Mouse (Mus musculus): ENCODE results near the gene 1700001O22Rik. TPM values are rescaled to one million over a fixed set of nuclear protein-coding genes. Genes with fewer than 3 reads are reported as not detected.

1700001O22Rik gene
- total RNA-seq, 4 experiments from 2014 or later: 0.24 to 1.2 (median 0.55) TPM

- DNase-seq (ENCODE audit: low spot score): no peak
Measured at GRCm38 (mm10) chr2:30816383-30816782, 12.9 kb upstream of the 1700001O22Rik start.

- no peak for DNase-seq (ENCODE audit: low spot score)
Measured at GRCm38 (mm10) chr2:30810573-30810972, 7.1 kb upstream of the 1700001O22Rik start.

- no peak for DNase-seq (ENCODE audit: low spot score)
Measured at GRCm38 (mm10) chr2:30809503-30809902, 6.0 kb upstream of the 1700001O22Rik start.

GRCm38 (mm10) chr2:30808296-30808655, 4.8 kb upstream of the 1700001O22Rik start:
- peak; percentile 44 for DNase-seq (ENCODE audit: low spot score)

- peak; percentile 99 for DNase-seq (ENCODE audit: low spot score)
Measured at GRCm38 (mm10) chr2:30807648-30808295, 4.3 kb upstream of the 1700001O22Rik start, which contains the start of gene Ntmt1. Gene Ntmt1, plus strand, starts transcription at chr2:30807826.

- no peak for DNase-seq (ENCODE audit: low spot score)
Measured at GRCm38 (mm10) chr2:30807147-30807647, 3.7 kb upstream of the 1700001O22Rik start.

GRCm38 (mm10) chr2:30805983-30806382, 2.5 kb upstream of the 1700001O22Rik start:
- DNase-seq (ENCODE audit: low spot score): no peak

GRCm38 (mm10) chr2:30801067-30801852, 2.2 kb downstream of the 1700001O22Rik start:
- DNase-seq (ENCODE audit: low spot score): no peak

GRCm38 (mm10) chr2:30800671-30801066, 2.8 kb downstream of the 1700001O22Rik start:
- DNase-seq (ENCODE audit: low spot score): no peak

- no peak for DNase-seq (ENCODE audit: low spot score)
Measured at GRCm38 (mm10) chr2:30799456-30799855, 4.0 kb downstream of the 1700001O22Rik start.

GRCm38 (mm10) chr2:30796382-30796781, 7.1 kb downstream of the 1700001O22Rik start:
- DNase-seq (ENCODE audit: low spot score): peak; percentile 59

- DNase-seq (ENCODE audit: low spot score): no peak
Measured at GRCm38 (mm10) chr2:30795889-30796275, 7.6 kb downstream of the 1700001O22Rik start.

- DNase-seq (ENCODE audit: low spot score): no peak
Measured at GRCm38 (mm10) chr2:30795271-30795888, 8.1 kb downstream of the 1700001O22Rik start.

- DNase-seq (ENCODE audit: low spot score): peak; percentile 97
Measured at GRCm38 (mm10) chr2:30794179-30795108, 9.0 kb downstream of the 1700001O22Rik start.

- DNase-seq (ENCODE audit: low spot score): no peak
Measured at GRCm38 (mm10) chr2:30792061-30792460, 11.4 kb downstream of the 1700001O22Rik start.

- no peak for DNase-seq (ENCODE audit: low spot score)
Measured at GRCm38 (mm10) chr2:30787466-30787865, 16.0 kb downstream of the 1700001O22Rik start.

- peak; percentile 38 for DNase-seq (ENCODE audit: low spot score)
Measured at GRCm38 (mm10) chr2:30784078-30784994, 19.1 kb downstream of the 1700001O22Rik start.

GRCm38 (mm10) chr2:30783346-30783745, 20.1 kb downstream of the 1700001O22Rik start:
- DNase-seq (ENCODE audit: low spot score): peak; percentile 84

GRCm38 (mm10) chr2:30782312-30783290, 20.9 kb downstream of the 1700001O22Rik start:
- DNase-seq (ENCODE audit: low spot score): peak; percentile 20

Data from heart, adult 8-10 months (tissue).